Mouse (Mus musculus) c-Kit-negative CD71-positive TER-119-positive erythroid progenitor cells, embryonic 14.5 days (primary cell): ENCODE measurements at regions not wholly inside any gene's neighbourhood (a gene's known extent, or its start where the extent isn't known, plus 50 kb on each side); places are given as distances from the start of the nearest gene placed in this dataset.

Experiments used
- DNase-seq: peaks from one replicate; pipeline ENCODE4 v3.0.0-alpha.2; 2013; ENCODE audit warnings: low read depth, low spot score

DNA sequence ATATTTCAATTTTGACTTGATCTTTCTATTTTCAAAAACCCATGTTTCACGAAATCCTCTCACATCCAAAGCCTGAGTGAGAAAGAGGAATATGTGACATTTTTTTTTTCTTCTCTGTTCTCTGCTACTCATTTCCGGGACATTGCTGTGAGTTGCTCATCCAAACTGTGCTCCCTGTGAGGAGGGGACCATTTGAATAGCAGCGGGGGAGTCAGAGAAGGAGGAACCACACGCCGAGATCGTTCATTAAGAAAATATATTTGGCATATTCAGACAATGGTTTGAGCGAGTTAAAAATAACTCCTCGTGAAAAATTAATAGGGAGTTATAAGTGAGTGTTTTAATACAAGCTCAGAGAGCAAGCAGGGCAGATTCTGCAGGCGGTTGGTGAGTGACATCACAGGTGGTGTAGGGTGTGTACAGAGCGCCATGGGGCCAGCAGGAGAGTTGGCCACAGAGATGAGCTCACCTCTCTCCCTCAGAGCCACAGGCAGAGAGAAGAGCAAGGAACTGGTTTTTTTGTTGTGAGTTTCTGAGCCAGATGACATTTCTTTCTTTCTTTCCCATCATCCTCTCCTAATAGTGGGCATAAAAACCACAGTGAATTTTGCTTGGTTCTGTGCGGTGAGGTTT is 54.4 kb upstream of the Calcoco1 start:
- no peak for DNase-seq

- DNase-seq: no peak
Measured at GRCm38 (mm10) chr15:102780626-102781025, 58.6 kb upstream of the Calcoco1 start.

DNA sequence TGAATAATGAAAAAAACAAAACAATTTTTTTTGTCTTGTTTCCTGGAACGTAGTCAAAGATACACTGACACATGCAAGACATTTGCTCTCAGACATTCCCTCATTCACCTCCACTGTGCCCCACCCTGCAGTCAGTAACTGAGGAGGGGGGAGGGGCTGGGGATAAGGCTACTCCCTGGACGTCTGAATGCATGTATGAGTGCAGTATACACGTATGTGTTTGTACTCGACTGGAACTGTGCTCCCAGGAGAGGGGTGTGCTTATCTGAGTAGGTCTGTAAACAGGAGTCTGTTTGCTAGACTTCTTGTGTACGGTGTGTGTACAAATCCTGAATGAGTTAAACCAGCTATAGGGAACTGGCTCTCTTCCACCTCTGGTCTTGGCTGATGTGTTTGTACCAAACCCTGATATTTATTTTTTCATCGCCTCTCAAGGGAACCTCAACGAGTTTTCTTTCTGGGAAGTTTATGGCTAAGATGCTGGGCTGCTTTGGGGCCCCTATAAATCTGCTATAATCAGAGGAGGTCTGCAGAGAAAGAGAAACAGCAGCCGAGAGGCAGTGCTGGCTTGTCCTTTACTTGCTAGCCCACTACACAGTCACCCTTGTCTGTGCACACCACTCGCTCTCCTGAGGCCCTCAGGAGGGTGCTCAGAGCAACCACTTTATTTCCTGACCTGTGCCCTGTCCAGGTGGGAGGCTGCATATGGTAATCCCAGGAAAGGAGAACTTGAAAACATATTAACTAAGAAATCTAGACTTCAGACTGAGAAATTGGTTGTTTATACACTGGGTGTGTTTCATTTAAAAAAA is 61.2 kb upstream of the Calcoco1 start:
- DNase-seq: no peak

GRCm38 (mm10) chr15:102785055-102785820 is 63.3 kb upstream of the Calcoco1 start:
- DNase-seq: peak; percentile 8

GRCm38 (mm10) chr15:102788846-102789518 is 67.0 kb upstream of the Calcoco1 start:
- no peak for DNase-seq

GRCm38 (mm10) chr15:102797020-102797618 is 75.1 kb upstream of the Calcoco1 start:
- DNase-seq: no peak

DNA sequence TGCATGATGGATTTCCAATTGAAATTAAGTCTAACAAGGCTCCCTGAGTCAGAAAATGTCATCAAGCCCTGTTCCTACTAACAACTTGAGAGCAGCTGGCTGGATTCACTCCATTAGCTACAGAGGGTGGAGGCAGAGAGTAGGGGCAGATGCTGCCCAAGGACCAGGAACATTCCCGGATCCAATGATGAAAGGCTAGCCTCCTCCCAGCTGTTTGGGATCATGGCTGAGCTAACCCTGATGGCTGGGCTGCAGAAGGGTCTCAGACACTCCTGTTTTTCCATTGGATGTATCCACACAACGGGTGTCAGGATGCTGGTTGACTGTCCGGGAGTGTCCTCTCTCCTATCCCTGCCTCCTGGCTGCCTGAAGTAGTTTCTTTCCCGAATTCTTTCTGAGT is 78.1 kb upstream of the Calcoco1 start:
- DNase-seq: no peak

- DNase-seq: no peak
Measured at GRCm38 (mm10) chr15:102802265-102802813, 80.4 kb upstream of the Calcoco1 start.

DNA sequence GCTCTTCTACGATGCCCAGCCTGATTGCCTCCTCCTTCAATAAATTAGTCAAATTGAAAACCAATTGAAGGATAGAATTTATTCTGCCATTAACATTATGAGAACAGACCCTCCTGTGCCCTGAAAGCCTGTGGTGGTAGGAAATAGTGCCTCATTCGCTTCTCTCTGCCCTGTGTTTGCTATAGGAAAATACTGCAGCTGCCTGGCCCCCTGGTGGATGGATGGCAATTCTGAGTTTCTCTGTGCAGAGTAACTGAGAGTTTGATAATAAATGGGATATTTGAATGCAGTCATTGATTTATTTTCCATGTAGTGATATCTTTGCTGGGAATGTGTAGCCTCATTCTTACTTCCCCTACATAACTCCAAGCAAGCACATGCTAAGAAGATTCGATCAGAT is 85.4 kb upstream of the Calcoco1 start:
- no peak for DNase-seq

GRCm38 (mm10) chr15:102819181-102819580 is 97.2 kb upstream of the Calcoco1 start:
- no peak for DNase-seq

DNA sequence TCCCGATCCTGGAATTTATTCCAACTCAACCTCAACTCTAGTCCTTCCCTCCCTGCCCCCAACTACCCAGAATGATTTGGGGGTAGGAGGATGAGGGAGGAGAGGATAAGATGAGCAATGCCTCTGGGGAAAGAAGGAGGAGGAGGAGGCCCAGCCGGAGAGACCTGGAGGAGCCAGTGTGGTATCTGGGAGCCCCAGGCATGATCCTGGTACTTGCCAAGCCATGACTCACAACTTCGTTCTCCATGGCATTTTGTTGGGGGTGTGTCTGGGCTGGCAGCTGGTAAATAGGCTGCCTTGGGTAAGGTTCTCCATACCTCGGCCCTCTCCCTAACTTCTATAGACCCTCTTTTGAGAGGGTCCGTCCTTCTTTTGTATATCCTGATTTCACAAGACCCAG is 81.2 kb upstream of the Hoxc13 start:
- no peak for DNase-seq

GRCm38 (mm10) chr15:102862374-102862773 is 58.5 kb upstream of the Hoxc13 start:
- no peak for DNase-seq

GRCm38 (mm10) chr15:102866788-102867187 is 54.1 kb upstream of the Hoxc13 start:
- no peak for DNase-seq
